Mouse (Mus musculus) yolk sac, embryonic 10.5 days (tissue): ENCODE data around the gene Fbxo3.
"Not testable (repeated sequence)": the region's sequence is repeated elsewhere in the genome, so short reads cannot be mapped to it uniquely, and the experiment has no call there.

ENCODE experiments used
- DNase-seq: peaks from one replicate; pipeline ENCODE4 v3.0.0-alpha.2; 2017; ENCODE audit warnings: low spot score

The Fbxo3 gene

DNA sequence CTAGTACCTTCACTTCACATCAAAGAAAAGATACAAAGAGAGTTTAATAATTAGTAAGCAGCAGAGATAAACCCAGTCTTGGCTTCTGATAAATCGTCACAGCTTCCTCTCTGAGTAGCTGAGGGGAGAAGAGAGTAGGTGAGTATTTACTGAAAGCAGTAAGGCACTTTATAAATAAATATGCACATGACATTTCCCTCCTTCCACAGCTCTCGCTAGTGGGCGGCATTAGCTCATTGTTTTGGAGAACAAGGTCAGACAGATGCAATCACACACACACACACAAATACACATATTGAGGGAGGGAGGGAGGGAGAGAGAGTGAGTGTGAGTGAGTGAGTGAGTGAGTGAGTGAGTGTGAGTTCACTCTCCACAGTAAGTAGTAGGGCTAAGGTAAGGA, 8.8 kb downstream of the Fbxo3 start:
- no peak for DNase-seq

DNA sequence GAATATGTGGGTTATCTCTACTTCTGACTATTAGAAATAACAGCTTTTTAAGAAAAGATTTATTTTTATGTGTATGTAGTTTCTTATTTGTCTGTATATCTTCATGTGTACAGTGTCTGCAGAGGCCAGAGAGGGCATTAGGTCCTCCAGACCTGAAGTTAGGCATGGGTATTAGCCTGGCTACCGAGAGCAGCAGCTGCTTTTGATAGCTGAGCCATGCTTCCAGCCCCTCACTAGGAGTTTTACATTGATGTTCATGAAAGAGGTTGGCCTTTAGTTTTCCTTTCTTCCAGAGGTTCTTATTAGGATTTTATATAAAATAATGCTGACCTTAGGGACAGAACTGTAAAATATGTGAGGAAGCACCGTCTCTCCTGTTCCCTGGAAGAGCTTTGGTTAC, 10.7 kb downstream of the Fbxo3 start:
- DNase-seq: no peak

DNA sequence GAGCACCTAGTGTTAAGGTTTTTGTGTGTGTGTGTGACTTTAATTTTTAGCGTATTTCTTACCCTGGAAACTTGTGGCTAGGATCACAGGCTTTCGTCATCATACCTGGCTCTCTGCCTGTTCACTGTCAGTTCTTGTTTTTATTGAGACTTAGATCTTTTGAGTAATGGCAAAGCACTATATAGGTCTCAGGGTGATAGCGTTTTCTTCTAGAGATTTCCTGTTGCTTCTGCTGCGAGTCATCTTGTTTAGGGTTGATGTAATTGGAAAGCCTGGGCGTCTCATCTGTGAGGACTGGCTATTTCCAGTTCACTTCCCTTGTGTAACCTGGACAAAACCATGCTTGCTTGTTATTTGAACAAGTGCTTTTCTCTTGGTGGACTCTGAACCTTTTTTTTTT, 14.1 kb downstream of the Fbxo3 start:
- DNase-seq: no peak

DNA sequence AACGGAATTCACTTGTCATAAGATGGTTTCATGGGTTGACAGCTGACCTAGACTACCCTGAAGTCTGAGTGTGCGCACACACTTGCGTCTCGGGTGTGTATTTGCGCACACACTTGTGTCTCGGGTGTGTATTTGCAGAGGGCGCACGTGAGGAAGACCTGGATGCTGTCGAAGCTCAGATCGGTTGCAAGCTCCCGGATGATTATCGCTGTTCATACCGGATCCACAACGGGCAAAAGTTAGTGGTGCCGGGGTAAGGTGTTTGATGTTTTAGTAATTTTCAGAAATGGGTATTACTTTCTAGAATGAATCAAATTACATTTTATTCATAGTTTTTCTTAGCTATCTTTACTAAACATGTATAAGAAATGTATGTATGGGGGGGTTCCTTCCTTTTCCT, 15.2 kb downstream of the Fbxo3 start:
- DNase-seq: no peak

DNA sequence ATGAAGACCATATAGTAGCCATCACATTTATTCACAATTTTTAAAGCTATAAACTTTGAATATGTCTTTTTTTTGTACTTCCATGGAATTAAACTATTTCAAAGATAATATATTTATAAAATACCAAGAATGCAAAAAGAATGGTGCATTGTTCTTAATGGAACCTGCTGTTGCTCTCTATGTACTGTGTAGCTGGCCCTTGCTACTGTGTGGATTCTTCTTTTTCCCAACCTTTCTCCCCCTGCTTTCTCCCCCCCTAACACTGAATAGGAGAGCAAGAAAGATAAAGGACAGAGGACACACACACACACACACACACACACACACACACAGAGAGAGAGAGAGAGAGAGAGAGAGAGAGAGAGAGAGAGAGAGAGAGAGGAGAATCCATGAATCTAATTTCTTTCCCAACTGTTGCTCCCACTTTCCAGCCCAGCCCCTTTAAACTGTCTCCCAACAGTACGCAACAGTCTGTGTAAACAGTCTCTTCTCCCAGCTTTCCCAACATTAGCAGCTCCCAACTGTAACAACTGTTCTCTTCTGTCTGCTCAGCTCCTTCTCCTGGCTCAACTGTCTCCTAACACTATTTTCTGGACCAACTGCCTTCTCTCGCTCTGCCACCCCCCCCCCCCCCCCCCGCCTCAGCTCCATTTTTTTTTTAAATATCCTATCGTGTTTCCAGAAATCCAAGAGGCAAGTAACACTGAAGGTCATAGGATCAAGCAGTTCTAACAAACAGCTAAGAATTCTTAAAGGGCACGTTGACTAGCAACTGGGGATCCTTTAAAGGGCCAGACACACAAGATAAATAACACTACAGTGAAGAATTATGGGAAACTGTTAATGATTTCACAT, 16.3 kb downstream of the Fbxo3 start:
- DNase-seq: peak; percentile 32

DNA sequence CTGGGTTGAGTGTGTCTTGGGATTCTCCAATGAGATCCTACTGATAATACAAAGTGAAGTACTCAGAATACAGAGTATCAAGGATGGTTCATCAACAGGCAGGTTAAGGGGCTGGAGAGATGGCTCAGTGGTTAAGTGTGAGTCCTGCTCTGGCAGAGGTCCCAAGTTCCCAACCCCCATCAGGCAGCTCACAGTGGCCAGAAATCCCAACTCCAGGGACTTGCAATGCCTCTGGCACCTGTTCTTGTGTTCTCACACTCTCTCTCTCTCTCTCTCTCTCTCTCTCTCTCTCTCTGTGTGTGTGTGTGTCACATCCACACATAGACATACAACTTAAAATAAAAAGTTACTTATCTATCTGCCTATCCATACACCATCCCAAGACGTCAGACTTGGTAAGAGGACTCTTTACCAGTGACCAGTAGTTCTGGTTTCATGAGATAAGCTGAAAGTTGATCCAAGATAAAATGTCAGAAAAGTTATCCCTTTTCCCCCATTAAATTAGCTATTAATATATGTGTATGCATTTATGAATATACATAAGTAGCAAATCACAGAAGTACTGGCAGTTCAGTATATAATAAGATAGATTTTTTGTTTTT, 17.1 kb downstream of the Fbxo3 start:
- no peak for DNase-seq

DNA sequence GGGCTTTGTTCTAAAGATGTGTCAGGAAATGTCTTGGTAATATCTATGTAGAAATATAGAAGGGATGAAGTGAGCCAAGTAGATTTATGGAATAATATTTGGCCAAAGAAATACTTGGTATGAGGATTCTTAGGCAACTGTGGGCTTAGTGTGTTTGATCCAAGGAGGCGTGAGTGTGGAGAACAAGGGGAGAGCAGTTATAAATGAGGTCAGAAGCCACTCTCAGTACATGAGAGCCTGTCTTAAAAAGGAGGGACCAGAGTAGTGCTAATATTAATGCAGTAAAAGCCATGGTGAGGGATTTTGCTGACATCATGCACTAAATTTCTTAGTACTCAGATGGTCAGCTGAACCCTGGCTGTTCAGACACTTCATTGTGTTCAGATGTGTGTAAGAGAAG, 30.9 kb downstream of the Fbxo3 start:
- DNase-seq: no peak

DNA sequence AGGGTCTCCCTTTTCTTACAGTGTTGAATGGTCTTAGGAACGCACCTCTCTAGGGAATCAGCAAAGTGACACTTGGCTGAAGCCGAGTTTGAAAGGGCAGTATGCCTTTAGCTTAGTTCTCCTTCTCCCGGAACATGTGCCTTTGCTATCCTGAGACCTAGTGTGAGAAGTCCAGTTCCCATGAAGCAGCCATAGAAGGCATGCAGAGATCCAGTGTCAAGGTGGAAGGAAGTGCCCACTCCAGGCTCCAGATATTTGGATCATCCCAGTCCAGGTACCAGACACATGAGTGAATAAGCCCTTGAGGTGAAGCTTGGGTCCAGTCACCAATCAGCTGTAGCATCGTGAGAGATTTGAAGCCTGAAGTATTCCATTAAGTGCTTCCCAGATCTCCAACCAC, 31.4 kb downstream of the Fbxo3 start:
- DNase-seq: no peak

DNA sequence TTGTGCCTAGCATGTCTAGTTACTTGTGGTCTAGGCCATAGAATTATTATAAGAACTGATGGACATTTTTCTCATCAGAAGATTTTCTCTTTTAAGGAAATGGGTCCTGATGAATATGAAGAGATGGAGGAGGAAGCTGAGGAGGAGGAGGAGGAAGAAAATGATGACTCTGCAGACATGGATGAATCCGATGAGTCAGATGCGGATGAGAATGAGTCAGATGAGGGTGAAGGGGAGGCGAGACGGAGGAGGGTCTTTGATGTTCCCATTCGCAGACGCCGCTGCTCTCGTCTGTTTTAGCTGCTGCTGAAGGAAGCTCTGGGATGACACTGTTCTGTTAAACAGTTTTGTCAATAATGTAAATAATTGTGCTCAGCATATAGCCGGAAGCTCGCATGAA, 32.3 kb downstream of the Fbxo3 start:
- no peak for DNase-seq

DNA sequence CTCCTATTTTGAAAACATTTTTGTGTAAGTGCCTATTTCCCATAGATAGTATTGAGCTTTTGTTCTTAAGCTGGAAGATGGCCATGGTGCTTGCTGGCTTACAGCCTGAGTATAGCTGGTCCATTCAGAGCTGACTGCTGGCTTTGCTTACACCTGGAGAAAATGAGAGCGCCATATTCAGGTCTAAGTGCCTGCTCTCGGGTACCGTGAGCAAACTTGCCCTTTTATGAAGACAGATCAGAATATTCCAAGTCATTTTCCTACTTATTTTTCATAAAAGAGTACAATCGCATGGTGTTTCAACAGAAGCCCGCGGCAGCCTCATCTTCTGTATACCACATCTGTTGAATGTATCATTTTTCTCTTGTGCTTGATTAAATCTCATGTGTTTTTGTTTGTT, 33.5 kb downstream of the Fbxo3 start:
- no peak for DNase-seq

DNA sequence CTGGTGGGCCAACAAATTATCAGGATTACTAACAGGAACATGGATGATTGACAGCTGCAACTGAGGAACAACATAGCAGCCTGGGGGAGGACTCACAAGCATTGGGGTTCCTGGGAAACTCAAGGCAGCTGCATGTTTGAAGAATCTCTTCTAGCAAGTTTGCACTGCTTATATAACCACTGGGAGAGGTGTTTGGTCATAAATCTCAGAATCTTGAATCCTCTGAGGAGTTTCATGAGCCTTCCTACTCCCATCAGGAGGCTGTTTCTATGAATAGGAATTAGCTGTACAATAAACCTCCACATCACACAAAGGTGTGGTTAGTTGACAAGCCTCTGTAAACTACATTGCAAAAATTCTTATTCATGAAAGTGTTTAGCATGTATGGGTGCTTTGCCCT, 35.1 kb downstream of the Fbxo3 start:
- no peak for DNase-seq

DNA sequence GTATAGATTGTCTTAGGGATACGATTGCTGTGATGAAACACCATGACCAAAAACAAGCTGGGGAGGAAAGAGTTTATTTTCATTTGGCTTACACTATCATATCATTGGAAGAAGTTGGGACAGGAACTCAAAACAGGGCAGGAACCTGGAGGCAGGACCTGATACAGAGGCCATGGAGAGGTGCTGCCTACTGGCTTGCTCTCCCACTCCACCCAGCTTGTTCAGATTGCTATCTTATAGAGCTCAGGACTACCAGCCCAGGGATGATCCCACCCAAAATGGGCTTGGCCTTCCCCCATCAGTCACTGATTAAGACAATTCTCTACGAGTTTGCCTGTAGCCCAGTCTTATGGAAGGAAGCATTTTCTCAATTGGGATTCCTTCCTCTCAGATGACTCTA, 36.6 kb downstream of the Fbxo3 start:
- no peak for DNase-seq

DNA sequence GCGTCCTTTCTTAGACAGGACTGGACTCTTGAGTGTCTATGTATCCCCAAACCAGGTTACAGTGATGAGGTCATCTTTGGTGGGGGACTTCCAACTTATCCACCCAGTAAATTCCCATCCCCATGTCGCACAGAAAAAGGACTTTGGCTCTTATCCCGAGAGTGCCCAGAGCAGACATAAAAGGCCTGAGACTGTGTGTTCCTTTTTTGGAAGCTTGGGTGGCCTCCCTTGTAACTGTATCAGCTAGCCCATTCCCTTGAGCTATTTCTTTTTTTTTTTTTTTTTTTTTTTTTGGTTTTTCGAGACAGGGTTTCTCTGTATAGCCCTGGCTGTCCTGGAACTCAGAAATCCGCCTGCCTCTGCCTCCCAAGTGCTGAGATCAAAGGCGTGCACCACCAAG, 38.0 kb downstream of the Fbxo3 start, which contains the start of gene Gm10912:
Gene Gm10912, plus strand, starts transcription at position 301 of the 400 bp plus-strand sequence.
- DNase-seq: not testable (repeated sequence)

DNA sequence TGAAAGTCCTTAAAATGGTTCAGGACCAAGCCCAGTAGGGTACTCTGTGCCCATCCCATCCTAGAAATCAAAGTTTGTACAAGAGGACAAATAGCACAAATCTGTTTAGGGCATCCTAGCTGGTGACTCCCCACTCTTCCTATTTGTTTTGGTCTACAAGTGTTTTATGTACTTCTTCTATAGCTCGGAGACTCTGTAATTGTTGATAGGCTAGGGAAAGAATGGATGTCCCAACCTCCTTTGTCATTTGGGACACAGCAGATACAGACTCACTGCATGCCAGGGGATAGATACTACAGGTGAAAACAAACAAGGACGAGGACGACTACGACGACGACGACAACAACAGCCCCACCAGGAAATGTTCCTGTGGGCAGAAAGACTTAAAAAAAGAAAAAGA, 40.9 kb downstream of the Fbxo3 start, which contains the start of gene Gm10799:
Gene Gm10799, minus strand, starts transcription at position 101 of the 400 bp plus-strand sequence.
- DNase-seq: not testable (repeated sequence)

DNA sequence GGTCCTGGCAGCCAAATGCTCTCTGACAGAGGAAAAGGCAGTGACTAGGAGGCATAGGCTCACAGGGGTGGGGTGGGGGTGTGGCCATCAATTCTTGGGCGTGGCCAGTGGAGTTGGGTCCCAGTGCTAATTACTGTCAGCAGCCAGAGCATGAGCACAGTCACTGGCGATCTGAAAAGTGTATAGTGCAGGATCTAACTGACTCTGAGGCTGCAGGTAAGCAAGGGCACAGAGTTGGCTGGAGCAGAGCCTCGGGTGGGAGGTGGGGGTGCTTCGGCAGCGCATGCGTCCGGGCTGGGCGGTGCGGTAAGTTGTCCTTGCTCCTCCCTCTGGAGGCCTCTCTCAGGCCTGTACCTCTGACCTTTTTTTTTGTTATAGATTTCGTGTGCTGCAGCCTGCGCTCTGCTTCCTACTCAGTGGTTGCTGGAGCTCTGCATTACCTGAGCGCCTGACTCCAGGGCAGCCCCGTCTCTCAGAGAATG, 42.2 kb downstream of the Fbxo3 start, which contains the start of gene Cd59b:
Gene Cd59b, plus strand, starts transcription at position 146 of the 482 bp plus-strand sequence.
- DNase-seq: peak; percentile 83

DNA sequence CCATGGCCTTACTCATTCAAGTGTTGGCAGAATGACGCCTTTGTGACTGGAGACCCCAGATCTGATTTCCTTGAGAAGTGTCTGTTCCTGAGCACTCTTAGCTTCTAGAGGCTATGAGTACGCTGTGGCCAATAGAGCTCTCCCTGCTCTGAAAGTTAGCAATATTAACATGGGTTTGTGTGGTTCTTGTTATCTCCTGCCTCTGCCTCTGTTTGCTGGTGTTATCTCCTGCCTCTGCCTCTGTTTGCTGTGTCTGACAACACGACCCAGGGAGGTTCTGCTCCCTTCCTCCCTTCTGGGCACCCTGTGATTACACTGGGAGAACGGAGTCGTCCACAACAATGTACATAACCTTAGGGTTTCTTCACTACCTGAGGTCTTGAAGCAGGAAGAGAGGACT, 50.8 kb downstream of the Fbxo3 start:
- DNase-seq: peak; percentile 66

DNA sequence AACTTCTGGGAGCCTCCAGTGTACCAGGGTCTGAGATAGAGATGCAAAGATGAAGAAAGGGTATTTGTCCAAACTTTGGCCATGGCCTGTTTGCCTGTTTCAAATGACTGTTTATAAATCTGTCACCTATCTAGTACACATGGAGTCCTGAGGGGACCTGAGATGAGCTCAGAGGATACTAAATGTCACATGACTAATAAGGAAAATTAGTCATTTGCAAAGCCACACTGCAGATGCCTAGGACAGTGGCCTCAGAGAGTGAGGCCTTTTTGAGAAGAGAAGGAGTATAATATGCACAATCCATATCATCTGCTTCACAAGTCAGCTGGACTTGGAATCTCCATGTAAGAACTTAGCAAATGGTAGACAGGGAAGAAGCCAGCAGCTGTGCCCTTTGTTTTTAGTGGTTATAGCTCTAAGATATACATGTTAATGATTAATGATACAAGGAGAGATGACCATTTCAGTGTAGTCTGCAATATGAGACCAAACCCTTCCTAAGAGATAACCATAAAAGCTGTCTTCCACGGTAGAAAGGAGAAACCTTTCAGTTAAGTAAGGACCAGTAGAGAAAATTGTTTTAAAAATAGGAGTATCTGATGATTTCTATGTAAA, 54.0 kb downstream of the Fbxo3 start:
- not testable (repeated sequence) for DNase-seq

DNA sequence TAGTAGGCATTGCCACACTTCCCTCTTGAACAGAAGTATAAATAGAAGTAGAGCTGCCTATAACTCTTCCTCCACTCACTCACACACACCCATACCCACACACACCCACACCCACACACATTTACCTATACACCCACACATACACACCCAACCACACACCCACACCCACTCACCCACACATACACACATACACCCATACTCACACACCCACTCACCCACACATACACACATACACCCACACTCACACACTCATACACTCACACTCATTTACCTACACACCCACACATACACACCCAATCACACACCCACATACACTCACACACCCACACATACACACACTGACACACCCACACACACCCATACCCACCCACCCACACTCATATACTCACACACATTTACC, 55.0 kb downstream of the Fbxo3 start:
- no peak for DNase-seq

DNA sequence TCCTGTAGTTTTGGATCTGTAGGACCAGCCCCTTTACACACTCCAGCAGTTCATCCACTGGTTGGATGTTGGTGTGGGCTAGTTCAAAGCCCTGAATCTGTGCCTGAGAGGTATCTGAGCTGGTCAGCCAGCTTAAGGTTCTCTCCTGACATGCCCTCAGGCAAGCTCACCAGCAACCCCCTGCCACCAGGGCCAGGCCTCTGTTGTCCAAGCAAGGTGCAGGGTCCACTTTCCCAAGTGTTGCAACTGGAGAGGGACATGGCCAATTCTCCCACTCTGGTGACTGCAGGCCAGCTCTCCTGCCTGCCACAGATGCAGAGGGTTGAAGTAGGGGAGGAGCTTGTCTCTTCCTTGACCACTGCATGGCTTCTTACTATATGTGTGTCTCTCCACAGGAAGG, 56.5 kb downstream of the Fbxo3 start:
- DNase-seq: not testable (repeated sequence)

DNA sequence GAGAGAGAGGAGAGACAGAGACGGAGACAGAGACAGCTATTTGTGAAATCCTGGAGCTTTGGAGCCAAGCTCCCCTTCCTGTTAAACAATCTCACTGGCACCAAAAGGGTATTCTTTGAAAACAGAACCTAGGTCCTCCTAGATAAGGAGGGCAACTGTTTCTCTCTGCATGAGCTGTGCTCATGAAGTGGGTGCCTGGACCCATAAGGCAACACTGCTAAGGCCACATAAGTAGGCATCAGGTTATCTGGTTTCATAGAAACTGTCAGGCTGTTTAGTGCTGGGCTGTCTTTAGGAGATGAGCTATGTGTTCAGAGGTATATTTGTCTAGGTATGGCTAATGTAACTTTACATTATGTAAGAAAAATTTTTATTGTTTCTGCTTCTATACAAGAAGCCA, 60.0 kb downstream of the Fbxo3 start:
- DNase-seq: not testable (repeated sequence)

DNA sequence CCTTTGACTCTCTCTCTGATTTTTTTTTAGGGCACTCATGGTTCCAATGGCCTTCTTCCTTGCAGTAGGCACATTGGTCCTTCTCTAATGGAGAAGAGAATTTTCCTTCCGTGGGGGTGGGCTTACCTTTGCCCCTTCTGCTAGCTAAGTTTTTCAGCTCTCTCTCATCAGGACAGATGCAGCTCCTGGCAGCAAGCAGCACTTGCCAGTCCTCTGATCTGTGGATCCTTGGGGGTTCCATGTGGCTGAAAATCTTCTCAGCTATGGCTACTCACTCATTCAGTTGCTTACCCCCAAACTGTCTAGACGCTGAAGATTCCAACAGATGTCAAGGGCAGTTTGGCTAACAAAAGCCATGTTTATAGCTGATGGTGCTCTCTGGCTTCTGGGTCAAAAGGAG, 65.8 kb downstream of the Fbxo3 start:
- DNase-seq: no peak

DNA sequence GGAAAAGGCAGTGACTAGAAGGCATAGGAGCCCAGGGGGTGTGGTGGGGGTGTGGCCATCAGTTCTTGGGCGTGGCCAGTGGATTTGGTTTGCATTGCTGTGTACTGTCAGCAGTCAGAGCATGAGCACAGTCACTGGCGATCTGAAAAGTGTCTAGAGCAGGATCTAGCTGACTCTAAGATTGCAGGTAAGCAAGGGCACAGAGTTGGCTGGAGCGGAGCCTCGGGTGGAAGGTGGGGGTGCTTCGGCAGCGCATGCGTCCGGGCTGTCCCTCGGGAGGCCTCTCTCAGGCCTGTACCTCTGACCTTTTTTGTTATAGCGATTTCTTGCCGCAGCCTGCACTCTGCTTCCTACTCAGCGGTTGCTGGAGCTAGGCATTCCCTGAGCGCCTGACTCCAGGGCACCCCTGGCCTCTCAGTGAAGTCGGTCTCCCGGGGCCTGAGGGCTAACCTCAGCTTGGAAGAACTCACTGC, 68.3 kb downstream of the Fbxo3 start, which contains the start of gene Cd59a:
Gene Cd59a, plus strand, starts transcription at position 61 of the 473 bp plus-strand sequence.
- DNase-seq: peak; percentile 92

DNA sequence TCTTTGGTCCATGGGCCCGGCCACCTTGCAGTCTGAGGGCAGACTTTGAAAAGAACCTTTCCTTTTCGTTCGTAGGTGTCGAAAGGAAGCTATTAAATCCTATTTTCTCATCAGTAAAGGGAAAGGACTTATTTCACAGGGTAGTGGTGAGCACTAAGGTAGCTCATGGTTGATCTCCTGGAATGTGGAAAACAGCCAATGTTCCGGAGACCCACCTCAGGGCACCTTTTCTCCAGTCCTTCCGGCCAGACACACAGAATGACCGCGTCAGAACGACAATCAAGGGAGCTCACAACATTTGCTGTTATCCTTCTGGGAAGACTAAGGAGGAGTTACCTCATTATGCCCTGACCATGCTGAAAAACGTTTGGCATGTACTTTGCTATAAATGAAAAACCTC, 68.7 kb downstream of the Fbxo3 start:
- DNase-seq: no peak
